Mouse (Mus musculus): ENCODE measurements at regions not wholly inside any gene's neighbourhood (a gene's known extent, or its start where the extent isn't known, plus 50 kb on each side); places are given as distances from the start of the nearest gene placed in this dataset.

DNA sequence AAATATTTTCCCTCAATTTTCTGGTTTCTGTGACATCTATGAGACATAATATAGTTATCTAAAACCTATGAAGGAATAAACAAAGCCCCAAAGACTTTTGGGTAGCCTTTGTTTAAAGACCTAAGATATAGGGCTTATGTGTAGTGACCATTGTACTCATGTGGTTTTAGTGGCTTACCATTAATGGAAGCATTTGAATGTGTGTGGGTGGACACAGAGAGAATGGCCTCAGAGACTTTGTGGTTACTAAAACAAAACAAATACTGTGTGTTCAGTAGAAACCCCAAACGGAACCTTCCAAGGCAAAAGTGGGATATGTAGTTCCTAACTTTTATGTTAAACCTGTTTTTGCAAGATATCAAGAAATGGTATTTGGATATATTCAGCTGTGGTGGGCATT is 1228.7 kb downstream of the Slc22a22 start:
- Histone ChIP-seq H3K4me1 (no peaks in the 10 kb centered on the region), H3K9ac (no peak overlapping the region), H3K27ac (no peak overlapping the region), H3K4me3 (replicated peaks) (no peak overlapping the region), H3K36me3 (replicated peaks) (no peaks in the 10 kb centered on the region), H3K27me3 (no peaks in the 10 kb centered on the region), H3K4me2 (no peak overlapping the region), H3K9me3 (no peaks in the 10 kb centered on the region)
- WGBS = 84% methylated on average over 1 of the region's 1 CpGs
- no peak for ATAC-seq (ENCODE audit: low FRiP score)

DNA sequence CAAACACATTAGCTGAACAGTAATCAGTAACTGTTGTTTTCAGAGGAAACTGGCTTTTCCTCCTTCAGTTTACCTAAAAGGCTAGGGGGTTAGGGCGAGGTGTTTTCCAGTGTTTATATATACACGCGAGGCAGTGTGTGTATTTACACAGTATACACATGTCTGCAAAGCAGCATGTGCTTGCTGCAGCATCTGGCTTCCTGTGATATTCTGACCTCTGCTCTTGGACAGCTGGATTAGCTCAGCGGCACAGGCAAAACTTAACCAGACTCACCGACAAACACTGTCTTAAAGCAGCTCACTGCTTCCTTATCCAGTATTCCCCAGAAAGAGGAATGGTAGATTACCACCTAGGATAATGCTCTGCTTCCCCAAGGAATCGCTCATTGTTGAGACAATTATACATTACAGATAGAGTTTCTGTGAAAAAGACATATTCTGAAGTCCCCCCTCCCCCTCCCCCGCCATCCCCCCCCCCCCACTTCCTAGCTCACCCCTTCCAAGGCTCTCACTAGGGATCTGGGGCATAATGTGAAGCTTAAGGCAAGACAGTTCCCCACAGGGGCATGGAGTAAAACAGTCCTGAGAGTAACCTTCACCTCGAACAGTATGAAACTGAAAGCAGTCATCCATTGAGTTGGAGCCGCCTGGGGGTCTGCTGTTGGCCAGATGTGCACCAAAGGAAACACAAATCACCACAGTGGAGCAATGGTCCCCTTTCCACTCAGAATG is 1233.3 kb downstream of the Slc22a22 start:
- H3K4me1 ChIP-seq = no peaks in the 10 kb centered on the region
- no peak overlapping the region for H3K9ac ChIP-seq
- H3K9me3 ChIP-seq = no peaks in the 10 kb centered on the region
- H3K4me2 ChIP-seq = no peak overlapping the region
- no peaks in the 10 kb centered on the region for H3K36me3 ChIP-seq (replicated peaks)
- WGBS = 86% methylated on average over 8 of the region's 9 CpGs
- no peaks in the 10 kb centered on the region for H3K27me3 ChIP-seq
- H3K4me3 ChIP-seq (replicated peaks) = no peak overlapping the region
- no peak overlapping the region for H3K27ac ChIP-seq
- no peak for ATAC-seq (ENCODE audit: low FRiP score)

DNA sequence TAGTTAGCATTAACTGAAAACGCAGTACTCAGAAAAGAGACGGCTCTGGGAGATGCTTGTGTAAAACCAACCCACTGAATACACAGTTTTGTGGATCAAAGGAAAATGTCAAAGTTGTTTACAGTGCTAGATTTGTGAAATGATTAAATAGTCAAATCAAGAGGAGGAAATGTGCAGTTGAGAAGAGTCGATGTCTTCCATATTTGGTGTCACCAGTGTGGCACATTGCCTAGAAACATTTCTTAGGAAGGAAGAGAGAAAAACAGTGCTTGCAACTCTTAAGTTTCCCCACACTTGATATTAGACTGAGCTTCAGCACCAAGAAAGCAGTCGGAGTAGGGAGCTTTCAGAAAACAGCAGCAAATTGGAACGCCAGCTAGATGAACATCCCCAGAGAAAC is 1274.9 kb downstream of the Slc22a22 start:
- no peak for ATAC-seq (ENCODE audit: low FRiP score)
- Histone ChIP-seq H3K27me3 (no peaks in the 10 kb centered on the region), H3K9me3 (no peaks in the 10 kb centered on the region), H3K36me3 (replicated peaks) (no peaks in the 10 kb centered on the region), H3K9ac (no peak overlapping the region), H3K4me1 (no peaks in the 10 kb centered on the region), H3K27ac (no peak overlapping the region), H3K4me2 (no peak overlapping the region), H3K4me3 (replicated peaks) (no peak overlapping the region)
- WGBS = 92% methylated on average over 5 of the region's 5 CpGs

DNA sequence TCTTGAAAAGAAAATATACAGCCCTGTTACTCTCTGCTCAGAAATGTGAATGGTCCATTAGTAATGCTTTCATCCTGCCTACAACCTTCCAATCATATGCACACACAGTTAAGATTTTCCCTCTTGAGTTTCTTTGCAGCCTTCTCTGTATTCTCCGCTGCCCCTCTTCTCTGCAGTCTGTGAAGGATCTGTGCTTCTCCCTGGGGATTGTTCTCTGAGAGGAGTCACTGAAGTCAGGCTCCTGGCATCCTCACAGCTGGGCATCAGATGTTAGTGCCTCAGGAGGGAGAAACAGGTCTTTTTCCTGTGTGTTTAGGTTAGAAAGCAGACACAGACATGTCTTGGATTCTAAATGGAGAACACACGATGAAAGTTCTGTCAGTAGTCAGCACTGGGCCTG is 1278.1 kb downstream of the Slc22a22 start:
- Histone ChIP-seq H3K9ac (no peak overlapping the region), H3K4me3 (replicated peaks) (no peak overlapping the region), H3K36me3 (replicated peaks) (no peaks in the 10 kb centered on the region), H3K4me2 (no peak overlapping the region), H3K4me1 (no peaks in the 10 kb centered on the region), H3K27ac (no peak overlapping the region), H3K9me3 (no peaks in the 10 kb centered on the region), H3K27me3 (no peaks in the 10 kb centered on the region)
- 68% methylated on average over 2 of the region's 2 CpGs for WGBS
- no peak for ATAC-seq (ENCODE audit: low FRiP score)

DNA sequence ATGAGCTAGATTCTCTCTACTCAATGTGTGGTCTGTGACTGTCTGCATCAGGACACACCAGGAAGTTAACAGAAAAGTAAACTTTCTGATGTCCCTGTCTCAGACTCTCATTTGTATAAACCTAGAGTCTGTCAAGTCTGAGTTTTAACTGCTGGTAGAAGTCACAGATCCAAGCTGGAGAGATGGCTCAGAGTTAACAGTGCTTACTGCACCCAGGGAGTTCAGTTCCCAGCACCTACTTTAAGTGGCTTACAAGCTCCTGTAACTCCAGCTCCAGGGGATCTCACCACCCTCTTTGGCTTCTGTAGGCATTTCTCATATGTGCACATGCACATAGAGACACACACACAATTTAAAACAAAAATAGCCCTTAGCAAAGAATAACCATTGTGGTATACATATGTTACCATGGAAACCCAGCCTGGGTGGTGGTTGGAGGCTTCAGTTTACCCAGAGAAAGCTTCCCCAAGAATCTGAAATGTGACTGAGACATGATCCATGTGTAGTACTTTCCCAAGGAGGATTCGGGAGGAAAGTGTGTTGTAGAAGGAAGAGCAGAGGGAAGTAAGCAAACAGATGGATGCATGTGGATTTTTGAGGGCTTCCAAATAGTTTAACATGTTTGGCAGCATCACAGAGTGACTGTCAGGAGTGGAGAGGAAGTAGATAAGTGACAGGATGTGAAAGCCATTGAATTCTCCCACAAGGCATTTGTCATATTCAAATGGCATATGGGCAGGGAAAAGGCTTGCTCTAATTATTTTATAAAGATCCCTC is 1279.8 kb downstream of the Slc22a22 start:
- Histone ChIP-seq H3K36me3 (replicated peaks) (no peaks in the 10 kb centered on the region), H3K4me2 (no peak overlapping the region), H3K9ac (no peak overlapping the region), H3K4me1 (no peaks in the 10 kb centered on the region), H3K27me3 (no peaks in the 10 kb centered on the region), H3K9me3 (no peaks in the 10 kb centered on the region), H3K27ac (no peak overlapping the region), H3K4me3 (replicated peaks) (no peak overlapping the region)
- WGBS = 100% methylated on average over 1 of the region's 1 CpGs
- no peak for ATAC-seq (ENCODE audit: low FRiP score)

DNA sequence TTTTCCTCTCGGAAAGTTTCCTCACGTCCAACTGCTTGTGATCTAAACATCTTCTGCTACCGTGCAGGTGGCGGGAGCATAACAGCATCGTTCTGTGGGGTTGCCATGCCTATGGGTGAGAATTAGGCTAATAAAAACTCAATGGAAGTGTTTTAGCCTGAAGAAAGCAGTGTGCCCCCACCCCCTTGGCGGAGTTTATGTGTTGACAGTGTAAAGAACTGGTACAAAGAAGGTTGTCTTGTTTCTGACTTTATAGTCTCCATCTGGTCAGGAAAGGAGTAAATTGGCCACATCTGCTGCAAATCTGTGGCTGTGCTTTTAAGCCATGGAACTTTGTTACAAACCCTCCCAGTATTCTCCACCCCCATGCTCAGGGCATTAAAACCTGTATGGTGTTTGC is 1311.2 kb downstream of the Slc22a22 start:
- H3K9ac ChIP-seq = no peak overlapping the region
- 75% methylated on average over 6 of the region's 6 CpGs for WGBS
- no peaks in the 10 kb centered on the region for H3K27me3 ChIP-seq
- no peak overlapping the region for H3K4me2 ChIP-seq
- H3K27ac ChIP-seq = no peak overlapping the region
- no peak overlapping the region for H3K4me3 ChIP-seq (replicated peaks)
- ATAC-seq (ENCODE audit: low FRiP score) = no peak
- no peaks in the 10 kb centered on the region for H3K36me3 ChIP-seq (replicated peaks)
- H3K9me3 ChIP-seq = no peaks in the 10 kb centered on the region
- no peaks in the 10 kb centered on the region for H3K4me1 ChIP-seq

DNA sequence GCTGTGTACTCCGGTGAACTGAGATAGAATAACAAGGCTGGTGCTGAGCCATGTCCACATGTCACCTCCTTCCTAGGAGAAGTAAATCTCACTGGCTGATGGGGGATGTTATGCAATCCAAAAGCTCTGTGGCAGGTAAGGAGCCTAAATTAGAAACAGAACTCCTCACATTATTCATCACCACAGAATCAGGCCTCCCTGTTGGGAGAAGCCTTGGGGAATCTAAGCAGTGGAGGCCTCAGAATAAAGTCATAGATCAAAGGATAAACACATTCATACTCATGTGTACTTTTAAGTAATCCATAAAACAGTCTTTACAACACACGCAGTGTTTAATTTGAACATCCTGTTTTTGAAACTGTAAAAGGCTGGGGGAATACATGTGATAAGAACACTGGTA is 1318.7 kb downstream of the Slc22a22 start:
- no peak overlapping the region for H3K27ac ChIP-seq
- ATAC-seq (ENCODE audit: low FRiP score) = no peak
- no peak overlapping the region for H3K4me3 ChIP-seq (replicated peaks)
- H3K9ac ChIP-seq = no peak overlapping the region
- WGBS = 80% methylated on average over 2 of the region's 2 CpGs
- no peaks in the 10 kb centered on the region for H3K4me1 ChIP-seq
- H3K9me3 ChIP-seq = no peaks in the 10 kb centered on the region
- H3K27me3 ChIP-seq = no peaks in the 10 kb centered on the region
- no peaks in the 10 kb centered on the region for H3K36me3 ChIP-seq (replicated peaks)
- H3K4me2 ChIP-seq = no peak overlapping the region

DNA sequence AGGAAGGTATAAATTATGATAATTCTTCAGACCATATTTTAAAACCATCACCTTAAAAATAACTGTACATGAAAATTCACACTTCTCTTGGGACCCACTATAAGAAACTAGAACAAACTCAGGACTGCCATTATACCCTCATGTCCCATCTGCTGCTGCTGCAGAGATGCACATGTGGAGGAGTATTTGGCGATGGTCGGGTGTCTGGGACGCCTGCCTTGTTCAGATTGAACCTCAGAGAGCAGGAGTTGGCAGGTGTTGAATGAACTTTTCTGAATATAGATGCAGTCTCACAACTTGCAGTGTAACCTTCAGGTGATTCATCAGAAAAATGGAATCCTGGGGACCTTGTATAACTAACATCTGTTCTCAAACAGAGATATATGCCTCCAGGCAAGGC is 1338.0 kb downstream of the Slc22a22 start:
- no peaks in the 10 kb centered on the region for H3K27me3 ChIP-seq
- H3K9me3 ChIP-seq = no peaks in the 10 kb centered on the region
- ATAC-seq (ENCODE audit: low FRiP score) = no peak
- no peaks in the 10 kb centered on the region for H3K36me3 ChIP-seq (replicated peaks)
- no peak overlapping the region for H3K27ac ChIP-seq
- no peak overlapping the region for H3K4me3 ChIP-seq (replicated peaks)
- 90% methylated on average over 3 of the region's 3 CpGs for WGBS
- no peak overlapping the region for H3K4me2 ChIP-seq
- no peak overlapping the region for H3K9ac ChIP-seq
- no peaks in the 10 kb centered on the region for H3K4me1 ChIP-seq

DNA sequence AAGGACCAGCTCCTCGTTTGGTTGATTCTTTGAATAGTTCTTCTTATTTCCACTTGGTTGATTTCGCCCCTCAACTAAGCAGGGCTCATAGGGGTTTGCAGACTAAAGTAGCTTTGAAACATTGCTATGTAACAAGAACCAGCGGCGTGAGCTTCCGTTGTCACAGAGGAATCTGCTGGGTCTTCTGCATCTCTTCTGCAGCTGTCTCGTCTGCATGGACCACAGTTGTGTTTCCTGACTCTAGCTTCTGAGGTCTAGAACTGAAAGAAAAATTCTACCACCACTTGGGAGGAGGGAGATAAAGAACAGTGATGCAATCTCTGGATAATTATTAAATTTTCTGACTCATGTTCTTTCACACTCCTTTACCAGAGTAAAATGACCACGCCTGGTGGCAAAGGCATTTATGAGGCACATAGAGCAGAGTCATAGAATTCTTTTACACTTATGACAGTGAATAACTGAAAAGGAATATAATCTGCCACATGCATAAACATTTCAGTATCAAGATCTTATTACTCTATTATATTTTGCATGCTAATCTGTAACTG is 1340.9 kb downstream of the Slc22a22 start:
- ATAC-seq (ENCODE audit: low FRiP score) = no peak
- no peaks in the 10 kb centered on the region for H3K36me3 ChIP-seq (replicated peaks)
- 49% methylated on average over 7 of the region's 7 CpGs for WGBS

DNA sequence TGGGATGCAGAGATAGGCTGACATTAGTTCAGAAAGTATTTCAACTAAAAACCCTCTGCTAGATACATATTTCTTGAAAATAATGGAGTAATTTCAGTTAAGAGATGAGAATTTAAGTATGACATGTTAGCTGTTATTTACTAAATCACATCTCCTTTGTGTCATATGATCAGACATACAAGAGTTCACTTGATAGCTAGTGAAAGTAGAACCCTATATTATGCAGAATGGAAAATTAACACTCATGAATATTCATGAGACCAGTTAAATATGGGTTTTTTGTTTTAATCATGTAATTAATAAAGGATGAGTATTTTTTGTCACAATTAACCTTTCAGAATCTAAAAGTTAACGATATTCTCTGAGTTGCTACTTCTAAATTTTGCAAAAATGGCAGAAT is 1349.4 kb downstream of the Slc22a22 start:
- no peak for ATAC-seq (ENCODE audit: low FRiP score)

More for the DNA sequence above, 1340.9 kb downstream of the Slc22a22 start:
- no peaks in the 10 kb centered on the region for H3K27me3 ChIP-seq
- no peaks in the 10 kb centered on the region for H3K9me3 ChIP-seq
- H3K27ac ChIP-seq = no peak overlapping the region
- H3K4me2 ChIP-seq = no peak overlapping the region
- H3K9ac ChIP-seq = no peak overlapping the region
- H3K4me3 ChIP-seq (replicated peaks) = no peak overlapping the region
- H3K4me1 ChIP-seq = no peaks in the 10 kb centered on the region

DNA sequence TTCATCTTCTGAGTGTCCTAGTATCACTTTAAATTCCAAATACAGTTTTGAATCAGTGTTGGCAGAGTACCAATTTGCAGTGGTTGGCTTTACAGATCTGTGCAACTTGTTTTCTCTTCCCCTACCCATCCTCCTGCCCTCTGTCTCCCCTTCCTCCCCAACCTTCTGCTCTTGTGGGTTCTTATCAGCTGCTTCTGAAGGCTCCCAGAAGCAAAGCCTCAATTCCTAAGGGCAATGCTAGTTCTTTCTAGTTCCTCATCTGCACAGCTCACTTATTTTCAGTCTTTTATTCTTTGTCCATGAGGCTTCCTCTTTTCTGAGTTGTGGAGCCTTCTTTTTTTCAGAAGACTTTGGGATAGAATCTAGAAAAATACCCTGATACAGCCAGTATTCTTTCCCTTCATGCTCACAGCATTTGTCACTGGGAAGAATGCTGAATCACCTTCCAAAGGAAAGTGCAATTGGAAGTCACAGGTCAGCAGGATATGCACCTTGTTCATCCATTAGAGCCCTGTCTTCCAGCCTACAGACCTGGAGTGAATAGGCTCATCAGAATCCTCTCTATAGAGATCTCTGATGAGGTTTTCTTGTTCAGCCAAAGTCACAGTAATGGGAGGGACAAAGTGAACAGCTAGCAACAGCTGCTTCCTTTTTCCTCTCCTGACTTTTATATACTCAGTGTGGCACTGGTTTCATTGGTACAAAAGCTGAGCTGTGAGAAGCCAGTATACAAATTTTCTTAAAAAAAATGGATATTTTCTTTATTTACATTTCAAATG is 1357.9 kb downstream of the Slc22a22 start:
- Histone ChIP-seq H3K4me1 (no peaks in the 10 kb centered on the region), H3K9ac (no peak overlapping the region)
- ATAC-seq (ENCODE audit: low FRiP score) = no peak

More for the DNA sequence above, 1349.4 kb downstream of the Slc22a22 start:
- H3K27me3 ChIP-seq = no peaks in the 10 kb centered on the region
- H3K9me3 ChIP-seq = no peaks in the 10 kb centered on the region
- H3K4me2 ChIP-seq = no peak overlapping the region
- no peak overlapping the region for H3K4me3 ChIP-seq (replicated peaks)
- WGBS = 82% methylated on average over 1 of the region's 1 CpGs
- H3K4me1 ChIP-seq = no peaks in the 10 kb centered on the region
- H3K36me3 ChIP-seq (replicated peaks) = no peaks in the 10 kb centered on the region
- H3K9ac ChIP-seq = no peak overlapping the region
- H3K27ac ChIP-seq = no peak overlapping the region

DNA sequence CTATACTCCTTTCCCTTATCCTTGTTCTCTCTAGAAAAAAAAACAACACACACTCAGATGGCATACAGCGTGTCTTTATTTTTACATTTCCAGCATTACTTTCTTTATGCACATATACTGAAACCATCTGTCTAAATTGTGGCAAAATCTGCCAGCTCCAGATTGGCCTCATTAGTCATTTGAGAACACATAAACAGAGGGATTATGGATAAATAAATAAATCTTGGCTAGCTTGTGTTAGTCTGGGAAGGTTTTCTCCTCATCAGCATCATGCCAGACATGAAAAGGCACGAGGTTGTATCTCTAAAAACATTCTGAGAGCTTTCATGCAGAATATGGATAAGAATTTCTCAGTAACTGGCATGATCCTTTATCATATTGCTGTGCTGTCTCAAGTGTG is 1369.1 kb downstream of the Slc22a22 start:
- 74% methylated on average over 2 of the region's 2 CpGs for WGBS
- Histone ChIP-seq H3K4me3 (replicated peaks) (no peak overlapping the region), H3K4me2 (no peak overlapping the region), H3K36me3 (replicated peaks) (no peaks in the 10 kb centered on the region), H3K9ac (no peak overlapping the region), H3K9me3 (no peaks in the 10 kb centered on the region), H3K4me1 (no peaks in the 10 kb centered on the region), H3K27me3 (no peaks in the 10 kb centered on the region), H3K27ac (no peak overlapping the region)
- ATAC-seq (ENCODE audit: low FRiP score) = no peak

More for the DNA sequence above, 1357.9 kb downstream of the Slc22a22 start:
- H3K9me3 ChIP-seq = no peaks in the 10 kb centered on the region
- H3K4me3 ChIP-seq (replicated peaks) = no peak overlapping the region
- H3K36me3 ChIP-seq (replicated peaks) = no peaks in the 10 kb centered on the region
- H3K27ac ChIP-seq = no peak overlapping the region
- H3K27me3 ChIP-seq = no peaks in the 10 kb centered on the region
- no peak overlapping the region for H3K4me2 ChIP-seq

Measured in forebrain, embryonic 12.5 days (tissue).